Mouse (Mus musculus): ENCODE results near the gene A630001G21Rik.

The A630001G21Rik gene

GRCm38 (mm10) chr1:85767754-85768153 lies 10.7 kb downstream of the A630001G21Rik start:
- no peak for DNase-seq (ENCODE audit: low spot score)

DNA sequence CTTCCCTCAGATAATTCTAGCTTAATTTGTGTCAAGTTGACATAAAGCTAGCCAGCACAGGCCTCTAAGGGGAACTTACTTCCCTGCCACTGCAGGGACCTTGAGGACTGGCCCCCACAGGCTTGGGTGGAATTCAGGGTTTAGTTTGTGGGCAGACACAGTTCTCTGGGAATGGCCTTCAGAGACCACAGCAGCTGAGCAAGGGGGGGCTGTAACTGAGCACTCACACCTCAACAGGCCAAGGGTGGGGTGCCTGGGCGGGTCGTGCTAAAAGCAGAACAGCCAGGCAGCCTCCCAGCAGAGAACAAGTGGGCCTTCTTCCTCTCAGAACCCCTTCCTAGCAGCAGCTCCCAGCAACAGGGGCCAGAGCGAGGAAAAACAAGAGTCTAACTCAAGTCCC lies 12.3 kb downstream of the A630001G21Rik start:
- DNase-seq (ENCODE audit: low spot score) = no peak

DNA sequence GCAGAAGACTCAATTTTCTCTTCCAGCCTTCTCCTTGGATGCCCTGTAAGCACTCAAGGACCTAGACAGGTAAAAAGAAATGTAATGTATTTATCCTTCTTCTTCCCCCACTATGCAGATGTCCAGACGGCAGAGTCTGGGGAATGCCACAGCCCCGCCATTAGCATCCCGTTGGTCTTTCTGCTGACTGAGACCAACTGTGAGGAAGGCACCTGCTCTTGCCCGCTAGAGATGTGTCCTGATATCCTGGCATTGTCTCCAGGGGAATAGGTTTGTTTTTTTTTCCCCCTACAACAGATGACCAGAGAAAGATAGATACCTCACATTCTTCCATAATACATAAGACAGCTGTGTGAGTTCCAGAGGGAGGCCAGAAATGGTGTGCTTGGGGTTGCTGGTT lies 14.2 kb downstream of the A630001G21Rik start:
- no peak for DNase-seq (ENCODE audit: low spot score)

- no peak for DNase-seq (ENCODE audit: low spot score)
These were observed 15.1 kb downstream of the A630001G21Rik start for GRCm38 (mm10) chr1:85763386-85763785.

DNA sequence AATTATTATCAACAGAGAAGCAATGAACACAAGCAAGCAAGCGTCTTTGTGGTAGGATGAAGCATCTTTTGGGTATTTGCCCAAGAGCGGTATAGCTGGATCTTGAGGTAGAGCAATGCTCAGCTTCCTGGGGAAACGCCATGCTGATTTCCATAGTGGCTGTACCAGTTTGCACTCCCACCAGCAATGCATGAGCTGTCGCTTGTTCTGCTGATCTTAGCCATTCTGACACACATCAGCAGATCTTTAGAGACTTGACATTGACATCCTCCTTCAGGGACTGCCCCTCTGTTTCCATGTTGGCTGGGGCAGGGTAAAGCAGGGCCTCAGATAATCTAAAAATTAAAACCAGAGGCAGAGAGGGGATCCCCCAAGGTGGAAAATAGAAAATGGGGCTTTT lies 16.8 kb downstream of the A630001G21Rik start:
- DNase-seq (ENCODE audit: low spot score) = no peak

DNA sequence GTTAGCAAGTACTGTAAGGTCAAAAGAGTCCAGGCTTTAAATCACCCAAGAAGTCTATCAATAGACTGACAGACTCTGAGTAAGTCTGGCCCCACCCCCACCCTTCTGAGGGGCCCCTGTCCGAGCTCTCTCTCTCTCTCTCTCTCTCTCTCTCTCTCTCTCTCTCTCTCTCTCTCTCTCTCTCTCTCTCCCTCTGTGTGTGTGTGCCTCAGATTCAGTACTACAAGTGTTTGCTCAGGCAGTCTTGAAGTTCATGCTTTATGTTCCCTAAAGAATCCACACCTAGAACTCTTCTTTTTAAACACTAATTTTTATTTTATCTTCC lies 19.5 kb downstream of the A630001G21Rik start:
- DNase-seq (ENCODE audit: low spot score) = no peak

- no peak for DNase-seq (ENCODE audit: low spot score)
These were observed 20.0 kb downstream of the A630001G21Rik start for GRCm38 (mm10) chr1:85758231-85758968.

GRCm38 (mm10) chr1:85757531-85758230 lies 20.8 kb downstream of the A630001G21Rik start:
- DNase-seq (ENCODE audit: low spot score) = no peak

DNA sequence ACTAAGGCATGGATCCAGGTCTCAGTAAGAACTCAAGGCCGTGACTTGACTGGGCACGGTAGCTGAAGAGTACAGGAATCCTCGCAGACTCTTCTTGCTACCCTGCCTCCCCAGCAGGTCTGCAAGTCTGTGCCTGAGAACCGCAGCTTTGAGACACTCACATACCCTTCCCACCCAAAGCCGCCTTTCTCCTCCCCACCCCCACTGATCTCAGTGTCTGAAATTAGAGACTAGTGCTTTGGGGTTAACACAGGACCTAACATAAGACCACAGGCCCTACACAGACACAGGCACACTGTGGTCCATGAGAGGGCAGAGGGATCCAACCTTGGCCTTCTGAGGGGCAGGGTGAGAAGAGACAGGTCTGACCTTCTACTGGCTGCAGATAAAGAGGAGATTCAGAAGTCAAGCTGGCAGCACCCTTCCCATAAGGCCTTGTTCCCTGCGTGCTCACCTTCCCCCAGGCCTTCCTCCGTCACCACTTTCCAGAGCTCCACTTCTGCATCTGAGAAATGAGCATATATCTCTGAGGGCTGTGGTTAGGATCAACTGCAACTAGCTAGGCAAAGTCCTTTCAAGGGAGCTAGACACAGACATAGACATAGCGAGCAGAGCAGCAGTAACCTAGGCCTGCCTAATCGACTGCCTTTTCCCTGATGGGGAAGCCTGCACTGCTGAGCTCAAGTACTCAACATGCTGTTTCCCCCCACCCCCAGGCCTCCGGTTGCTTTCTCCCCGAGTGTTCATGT lies 26.3 kb downstream of the A630001G21Rik start:
- no peak for DNase-seq (ENCODE audit: low spot score)

- peak; percentile 35 for DNase-seq (ENCODE audit: low spot score)
These were observed 26.9 kb downstream of the A630001G21Rik start for GRCm38 (mm10) chr1:85751494-85751893.

DNA sequence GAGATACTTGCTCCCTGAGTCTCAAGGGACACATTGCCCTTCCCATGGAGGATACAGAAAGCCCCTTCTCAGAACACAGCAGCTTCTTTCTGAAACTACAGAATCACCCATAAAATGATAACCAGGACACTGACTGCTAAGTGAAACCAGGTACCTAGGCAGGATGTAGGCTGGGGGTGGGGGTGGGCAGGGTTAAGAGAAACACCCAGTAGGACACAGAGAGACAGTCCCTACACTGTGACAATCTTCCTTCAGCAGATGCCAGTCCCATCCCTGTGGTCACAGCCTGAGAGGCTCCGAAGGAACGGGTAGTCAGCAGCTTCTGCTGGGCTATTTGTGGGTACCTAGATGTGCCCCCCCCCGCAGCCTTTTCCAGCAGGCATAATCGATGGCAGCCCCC lies 27.8 kb downstream of the A630001G21Rik start:
- no peak for DNase-seq (ENCODE audit: low spot score)

DNA sequence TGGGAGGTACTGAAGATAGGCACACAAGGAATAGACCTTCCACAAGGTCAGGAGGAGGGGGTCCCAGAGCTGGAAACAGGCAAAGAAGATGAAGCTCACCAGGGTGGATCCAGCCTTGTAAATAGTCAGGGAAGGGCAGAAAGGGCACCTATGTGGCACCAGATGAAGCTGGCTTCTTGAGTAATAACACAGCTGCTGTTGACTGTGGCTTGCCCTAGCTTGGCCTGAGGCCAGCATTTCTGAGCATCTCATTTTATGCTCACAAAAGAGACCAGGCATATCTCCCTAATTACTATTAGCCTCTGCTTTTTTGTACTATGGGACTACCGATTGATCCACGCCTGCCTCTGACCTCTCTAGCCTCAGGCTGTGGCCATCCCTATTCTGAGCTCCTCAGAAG lies 28.6 kb downstream of the A630001G21Rik start:
- no peak for DNase-seq (ENCODE audit: low spot score)

DNA sequence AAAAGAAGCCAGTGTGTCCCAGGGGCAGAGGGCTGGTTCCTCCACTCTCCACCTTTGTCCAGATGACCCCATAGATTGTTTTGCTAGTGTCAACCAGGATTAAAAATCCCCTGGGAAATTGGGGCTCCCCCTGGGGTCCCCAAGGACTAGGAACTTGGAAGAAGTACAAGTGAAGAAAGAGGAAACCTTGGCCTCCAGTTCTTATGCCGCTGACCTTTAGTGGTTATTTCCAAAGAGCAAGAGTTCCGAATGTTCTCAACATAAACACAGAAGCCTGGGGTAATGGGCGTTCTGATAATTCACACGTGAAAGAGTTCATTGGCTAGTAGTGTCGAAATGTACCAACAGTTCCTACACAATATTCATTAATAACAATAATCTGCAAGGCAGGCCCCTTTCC lies 31.9 kb downstream of the A630001G21Rik start:
- no peak for DNase-seq (ENCODE audit: low spot score)

DNA sequence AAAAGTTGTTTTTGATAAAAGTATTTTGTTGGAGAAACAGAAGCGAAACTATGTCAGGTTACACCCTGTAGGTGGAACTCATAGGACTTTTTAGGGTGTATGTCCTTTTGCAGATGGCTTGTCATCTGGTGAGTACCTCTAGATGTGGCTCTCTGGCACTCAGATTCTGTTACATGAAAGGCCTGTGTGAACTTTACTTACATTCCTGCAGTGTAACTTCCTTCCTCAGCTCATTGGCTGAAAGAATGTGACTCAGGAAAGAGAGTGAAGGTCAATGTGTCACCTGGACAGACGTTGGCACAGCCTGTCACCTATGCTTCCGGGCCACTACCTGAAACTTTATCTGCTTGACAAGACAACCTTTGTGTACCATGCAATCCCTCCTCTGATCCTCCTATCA lies 33.9 kb downstream of the A630001G21Rik start:
- no peak for DNase-seq (ENCODE audit: low spot score)

GRCm38 (mm10) chr1:85742916-85743505 lies 35.4 kb downstream of the A630001G21Rik start:
- no peak for DNase-seq (ENCODE audit: low spot score)

- no peak for DNase-seq (ENCODE audit: low spot score)
These were observed 36.1 kb downstream of the A630001G21Rik start for GRCm38 (mm10) chr1:85742333-85742732.

DNA sequence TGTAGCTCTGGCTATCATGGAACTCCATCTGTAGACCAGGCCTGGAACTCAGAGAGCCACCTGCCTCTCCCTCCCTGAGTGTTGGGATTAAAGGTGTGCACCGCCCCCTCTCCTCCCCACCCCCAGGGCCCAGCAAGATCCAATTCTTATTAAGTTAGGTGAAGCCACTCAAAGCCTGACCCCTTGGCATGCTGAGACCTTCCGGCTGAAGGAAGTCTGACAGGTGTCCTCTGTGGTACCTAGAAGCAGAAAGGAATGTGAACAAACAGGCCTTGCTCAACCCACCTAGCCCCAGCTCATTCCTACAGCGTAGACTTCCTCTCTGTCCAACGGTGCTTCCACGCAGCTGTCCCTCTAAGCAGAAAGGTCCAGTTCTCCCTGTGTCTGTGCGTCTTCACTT lies 37.5 kb downstream of the A630001G21Rik start:
- DNase-seq (ENCODE audit: low spot score) = no peak

GRCm38 (mm10) chr1:85739819-85740218 lies 38.6 kb downstream of the A630001G21Rik start:
- DNase-seq (ENCODE audit: low spot score) = no peak

- no peak for DNase-seq (ENCODE audit: low spot score)
These were observed 39.4 kb downstream of the A630001G21Rik start for GRCm38 (mm10) chr1:85739000-85739399.

DNA sequence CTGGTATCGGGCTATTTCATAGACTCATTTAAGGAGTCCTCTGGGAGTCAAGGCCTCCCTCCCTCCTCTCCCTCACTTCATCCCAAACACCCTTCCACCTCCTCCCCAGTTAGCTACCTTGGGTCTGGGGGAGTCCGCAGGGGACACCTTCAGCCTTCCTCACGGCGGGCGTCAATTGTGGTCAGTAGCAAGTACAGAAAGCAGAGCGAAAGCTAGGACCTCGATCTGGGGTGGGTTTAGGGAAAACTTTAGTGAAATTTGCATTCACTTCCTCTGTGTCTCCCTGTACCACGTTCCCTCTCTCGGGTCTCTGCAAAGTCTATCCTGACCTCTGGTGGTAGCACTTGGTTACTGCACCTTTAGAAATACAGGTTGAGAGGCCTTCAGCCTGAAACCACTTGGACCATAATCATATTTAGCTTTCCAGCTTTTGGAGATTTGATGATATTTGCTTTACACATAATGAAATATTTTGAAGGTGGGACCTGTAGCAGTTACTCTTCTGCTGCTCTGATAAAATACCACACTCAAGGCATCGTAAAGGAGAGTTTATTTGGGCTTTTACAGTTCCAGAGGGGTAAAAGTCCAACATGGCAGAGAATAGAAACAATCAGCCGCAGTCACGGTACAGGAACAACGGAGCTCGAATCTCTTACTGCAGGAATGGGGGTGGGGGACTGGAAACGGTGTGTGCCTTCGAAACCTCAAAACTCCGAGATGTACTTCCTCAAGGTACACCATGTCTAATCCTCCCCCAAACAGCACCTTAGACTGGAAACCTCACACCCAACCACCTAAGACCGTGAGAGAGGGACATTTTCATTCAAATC lies 41.9 kb downstream of the A630001G21Rik start:
- DNase-seq (ENCODE audit: low spot score) = peak; percentile 69

DNA sequence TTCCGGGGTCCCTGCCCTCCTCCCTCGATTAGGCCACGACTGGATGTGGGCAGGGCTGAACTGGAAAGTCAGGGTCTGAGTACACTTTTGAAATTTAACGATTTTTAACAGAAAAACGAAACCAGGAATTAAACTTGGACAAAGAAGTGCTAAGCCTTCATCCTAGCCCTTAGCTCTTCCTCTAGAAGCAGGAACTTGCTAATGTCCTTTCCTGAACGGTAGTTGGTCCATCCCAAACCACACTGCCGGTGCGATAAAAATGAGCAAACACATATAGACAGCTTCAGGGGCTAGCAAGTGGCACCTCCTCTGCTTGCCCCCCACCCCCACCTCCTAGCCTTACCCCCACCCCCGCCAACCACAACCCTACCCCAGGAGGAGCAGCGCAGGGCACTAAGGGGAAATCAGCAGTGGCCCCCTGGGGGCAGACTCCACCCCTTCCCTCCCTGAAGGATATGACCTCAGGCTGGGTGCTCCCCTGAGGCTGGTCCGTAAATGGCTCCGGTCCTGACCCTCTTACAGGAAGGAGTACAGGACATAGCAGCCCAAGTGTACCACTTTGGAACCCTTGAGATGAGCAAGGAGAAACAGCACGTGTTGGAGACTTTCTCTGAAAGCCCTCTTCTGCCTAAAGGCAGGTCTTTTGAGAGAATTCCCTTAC lies 42.9 kb downstream of the A630001G21Rik start:
- peak; percentile 68 for DNase-seq (ENCODE audit: low spot score)
